Mouse (Mus musculus) T-helper 17 cell (primary cell): ENCODE measurements around the gene Lmod1.

Experiments used
- in situ Hi-C, 2 experiments: fragments of 300-600 bp; cut with MboI, MseI; formaldehyde crosslinking; loops; 1 replicate in 1 of 2; 2 replicates in 1 of 2; pipeline ENCODE4 v1.15.1; 2025; ENCODE audit warnings: high pct_unique_total_duplicates in 2 of 2

Lmod1 gene

DNA sequence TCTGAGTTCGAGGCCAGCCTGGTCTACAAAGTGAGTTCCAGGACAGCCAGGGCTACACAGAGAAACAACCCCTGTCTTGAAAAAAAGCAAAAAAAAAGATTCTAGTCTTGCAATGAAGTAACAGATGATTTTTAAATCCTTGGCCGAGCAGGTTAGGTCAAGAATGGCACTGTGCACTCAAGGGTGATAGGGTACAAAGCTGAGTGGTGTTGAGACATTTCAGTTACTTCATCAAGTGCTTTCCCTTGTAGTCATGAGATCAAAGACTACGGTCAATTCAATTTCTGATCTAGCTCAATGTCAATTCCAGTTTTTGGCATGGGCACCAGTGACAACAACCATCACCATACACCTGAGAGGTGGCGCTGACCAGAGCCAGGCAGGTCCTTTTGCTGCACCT, 84.4 kb downstream of the Lmod1 start:
- in situ Hi-C loops: no loop called here

DNA sequence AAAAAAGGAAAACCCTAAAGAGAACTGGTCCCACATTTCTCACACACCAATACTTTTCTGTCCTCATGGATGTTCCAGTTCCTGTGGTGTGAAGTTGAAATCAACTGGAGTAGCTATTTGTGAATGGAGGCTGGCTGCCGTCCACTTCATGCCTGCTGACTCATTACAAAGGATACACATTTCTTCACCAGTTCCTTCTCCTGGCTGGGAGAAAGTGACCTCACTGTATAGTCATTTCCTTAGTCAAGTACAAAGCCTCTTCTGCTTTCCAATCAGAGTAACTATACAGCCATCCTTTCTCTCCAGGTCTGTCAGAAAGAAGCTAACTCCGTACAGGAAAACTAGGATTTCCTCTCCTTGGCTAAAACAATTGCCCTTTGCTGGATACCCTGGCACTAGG, 86.4 kb downstream of the Lmod1 start:
- in situ Hi-C loops: loop anchor here in 1 of 2 experiments (10.0 kb wide), 1 partner anchor 816 kb away; no protein-coding TSS in a partner anchor

DNA sequence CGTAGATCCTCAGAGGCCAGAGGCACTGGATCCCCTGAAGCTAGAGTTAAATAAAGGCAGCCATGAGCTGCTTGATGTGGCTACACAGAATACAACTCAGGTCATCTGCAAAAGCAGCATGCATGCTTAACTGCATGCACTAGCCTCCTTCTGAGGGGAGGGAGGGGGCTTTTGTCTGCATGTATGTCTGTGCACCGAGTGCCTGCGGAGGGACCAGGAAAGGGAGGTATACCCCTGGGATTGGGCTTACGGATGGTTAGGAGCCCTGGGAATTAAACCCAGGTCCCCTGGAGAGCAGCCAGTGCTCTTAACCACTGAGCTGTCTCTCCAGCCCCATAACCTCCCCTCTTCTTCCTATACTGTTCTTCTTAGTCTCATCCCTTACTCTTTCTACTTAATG, 87.5 kb downstream of the Lmod1 start:
- in situ Hi-C loops: loop anchor here in 1 of 2 experiments (10.0 kb wide), 1 partner anchor 817 kb away; no protein-coding TSS in a partner anchor

DNA sequence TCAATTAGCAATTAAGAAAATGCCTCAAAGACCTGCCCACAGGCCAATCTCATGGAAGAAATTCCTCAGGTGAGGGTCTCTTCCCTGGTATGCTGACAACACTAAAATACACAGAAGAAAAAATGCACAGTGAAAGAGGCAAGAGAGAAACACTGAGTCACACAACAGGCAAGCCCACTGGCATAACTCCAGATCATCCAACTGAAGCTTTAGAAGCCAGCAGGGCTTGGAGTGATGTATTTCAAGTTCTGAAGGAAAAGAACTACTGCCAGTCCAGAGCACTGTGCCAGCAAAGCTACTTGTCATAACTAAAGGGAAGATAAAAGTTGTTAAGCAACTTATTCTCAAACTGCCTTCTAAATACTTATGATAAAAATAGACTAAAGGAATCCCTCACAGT, 89.4 kb downstream of the Lmod1 start:
- in situ Hi-C loops: loop anchor here in 1 of 2 experiments (10.0 kb wide), 1 partner anchor 819 kb away; no protein-coding TSS in a partner anchor
